31 mouse cellular contexts compared by ENCODE assay signal in the genomic region with DNA sequence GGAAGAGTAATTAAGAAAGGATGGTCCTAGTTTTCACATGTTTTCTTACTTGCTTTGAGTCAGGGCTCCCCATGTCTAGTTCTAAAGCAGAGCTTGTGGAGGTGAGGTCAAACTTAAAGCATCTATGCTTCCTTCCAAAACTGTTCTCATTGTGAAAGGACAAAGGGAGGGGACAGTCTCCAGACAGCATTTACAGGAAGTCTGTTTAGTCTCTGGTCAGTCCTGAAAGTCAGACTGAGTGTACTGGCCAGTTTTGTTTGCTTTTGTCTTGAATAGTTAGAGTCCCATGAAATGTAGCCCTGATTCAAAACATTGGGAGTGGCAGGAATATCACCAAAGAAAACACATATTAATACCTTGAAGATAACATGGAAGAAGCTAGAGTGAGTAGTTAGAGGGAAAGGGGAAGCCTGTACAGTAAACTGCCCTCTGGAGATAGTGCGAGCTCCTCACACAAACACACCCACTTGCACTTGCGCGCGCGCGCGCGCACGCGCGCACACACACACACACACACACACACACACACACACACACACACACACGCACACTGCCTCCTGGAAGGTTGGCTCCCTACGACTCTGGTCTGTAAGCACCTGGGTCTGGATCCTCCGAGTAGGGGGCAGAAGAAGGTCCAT. TPM values are rescaled to one million over a fixed set of nuclear protein-coding genes. Genes with fewer than 3 reads are reported as not detected.
DNase-seq lines count a peak whose midpoint lies in the region; ATAC-seq and TF ChIP-seq lines count a peak whose summit lies in the region.
"Had no signal": no experiment of that assay in that cellular context is flagged by ENCODE, and none has a peak within 500 bp of the region (broad histone marks: within the 10 kb centered on the region; RNA-seq: fewer than 3 reads in every experiment).

No protein-coding gene starts in this region.

- H3K4me1 ChIP-seq in heart, embryonic 10.5 days: peaks cover 12% of the 10 kb centered on the region; the same call in 1 of the 2 replicates
- H3K4me1 ChIP-seq in heart, embryonic 16.5 days (ENCODE audit: control insufficient read depth, insufficient read depth, low read length): 0 out of 2 replicates have a peak, but pooled peaks cover 2% of the 10 kb centered on the region
- peaks cover 0 to 8% of the 10 kb centered on the region in 2 experiments; a peak in 1 of 4 replicates for H3K4me1 ChIP-seq in MEL (ENCODE audit: control insufficient read depth in 1 of 2, insufficient read depth in 2 of 2, low read length in 2 of 2)
- peaks cover 20% of the 10 kb centered on the region for H3K4me1 ChIP-seq in embryonic facial prominence, embryonic 10.5 days

- no peak for TF ChIP-seq CTCF in MEL (IDR thresholded peaks at IDR 0.05 in 2 of 3, conservative IDR thresholded peaks at IDR 0.05 in 1 of 3; ENCODE audit: control insufficient read depth in 1 of 3, insufficient read depth in 1 of 3, low read depth in 2 of 3, low read length in 3 of 3, poor library complexity in 1 of 3, severe bottlenecking in 1 of 3)

- H3K9me3 ChIP-seq in heart, embryonic 10.5 days: no peaks in the 10 kb centered on the region
- H3K9me3 ChIP-seq in heart, embryonic 16.5 days (replicated peaks; ENCODE audit: control insufficient read depth, low read length): no peaks in the 10 kb centered on the region
- no peaks in the 10 kb centered on the region for H3K9me3 ChIP-seq in MEL (replicated peaks; ENCODE audit: insufficient read depth, low read length)
- H3K9me3 ChIP-seq in embryonic facial prominence, embryonic 10.5 days: no peaks in the 10 kb centered on the region
- H3K9me3 ChIP-seq: embryonic facial prominence, embryonic 15.5 days; forebrain, embryonic 13.5 days; G1E had no signal

- H3K4me2 ChIP-seq in heart, embryonic 16.5 days (ENCODE audit: low read depth, low read length): no peak overlapping the region
- H3K4me2 ChIP-seq: embryonic facial prominence, embryonic 15.5 days; forebrain, embryonic 13.5 days had no signal

- intact Hi-C loops in heart, postnatal 25 days (cut with DNase I): no loop called here

- TF ChIP-seq POLR2A in MEL (IDR thresholded peaks at IDR 0.05; ENCODE audit: control insufficient read depth in 1 of 2, insufficient read depth in 1 of 2, low read depth in 1 of 2, low read length in 2 of 2, poor library complexity in 1 of 2): no peak

- H3K79me2 ChIP-seq in MEL (ENCODE audit: control insufficient read depth, insufficient read depth, low read length, poor library complexity): no peaks in the 10 kb centered on the region

- H3K4me3 ChIP-seq in heart, embryonic 10.5 days: no peak overlapping the region
- no peak overlapping the region for H3K4me3 ChIP-seq in heart, embryonic 16.5 days (ENCODE audit: low read length)
- H3K4me3 ChIP-seq in MEL (ENCODE audit: control insufficient read depth in 1 of 2, insufficient read depth in 1 of 2, low read depth in 2 of 2, low read length in 2 of 2): peak overlapping the region; percentile 41 to 45; a peak in 3 of 4 replicates
- H3K4me3 ChIP-seq in embryonic facial prominence, embryonic 10.5 days: no peak overlapping the region
- H3K4me3 ChIP-seq: embryonic facial prominence, embryonic 15.5 days; forebrain, embryonic 13.5 days had no signal

- TF ChIP-seq EP300 in MEL (IDR thresholded peaks at IDR 0.05; ENCODE audit: low read depth in 1 of 2, low read length in 2 of 2): no peak

- WGBS in heart, embryonic 10.5 days: 71% methylated on average over 14 of the region's 14 CpGs
- WGBS in heart, embryonic 16.5 days: 88% methylated on average over 10 of the region's 14 CpGs
- 97% methylated on average over 14 of the region's 14 CpGs for WGBS in embryonic facial prominence, embryonic 10.5 days

- no peaks in the 10 kb centered on the region for H3K27me3 ChIP-seq in heart, embryonic 10.5 days (ENCODE audit: insufficient read depth, poor library complexity, severe bottlenecking)
- H3K27me3 ChIP-seq in heart, embryonic 16.5 days (ENCODE audit: control insufficient read depth, insufficient read depth, low read length): no peaks in the 10 kb centered on the region
- H3K27me3 ChIP-seq in MEL (ENCODE audit: control insufficient read depth in 1 of 2, insufficient read depth in 2 of 2, low read length in 2 of 2): peaks cover 0 to 8% of the 10 kb centered on the region in 2 experiments; a peak in 3 of 4 replicates
- no peaks in the 10 kb centered on the region for H3K27me3 ChIP-seq in embryonic facial prominence, embryonic 10.5 days (replicated peaks; ENCODE audit: low read depth, poor library complexity, severe bottlenecking)
- H3K27me3 ChIP-seq: CH12.LX; embryonic facial prominence, embryonic 15.5 days; forebrain, embryonic 13.5 days had no signal

- no peak overlapping the region for H3K9ac ChIP-seq in heart, embryonic 16.5 days (ENCODE audit: low read length)
- peak overlapping the region; percentile 32 for H3K9ac ChIP-seq in MEL (ENCODE audit: control insufficient read depth, low read depth, low read length, poor library complexity, severe bottlenecking)
- H3K9ac ChIP-seq: embryonic facial prominence, embryonic 15.5 days; forebrain, embryonic 13.5 days had no signal

- 0 out of 2 replicates have a peak, but pooled peaks have one; percentile 15 for ATAC-seq in heart, embryonic 16.5 days (replicated peaks; ENCODE audit: extremely low read depth, insufficient read depth, low FRiP score)
- ATAC-seq: forebrain, embryonic 13.5 days; hindbrain, postnatal 0 days; intestine, embryonic 16.5 days; lung, postnatal 0 days had no signal

- no peak for TF ChIP-seq RAD21 in MEL (IDR thresholded peaks at IDR 0.05; ENCODE audit: low read depth, low read length)

- DNase-seq in heart, embryonic 10.5 days (ENCODE audit: low spot score): no peak
- DNase-seq in heart, adult 8-10 months (ENCODE audit: low spot score): no peak
- no peak for DNase-seq in heart, postnatal 25 days (ENCODE audit: low spot score)
- peak; percentile 62 for DNase-seq in MEL (ENCODE audit: low read depth, low spot score)
- no peak for DNase-seq in embryonic facial prominence, embryonic 10.5 days (ENCODE audit: low spot score)
- no peak for DNase-seq in adrenal gland, adult 2 months
- DNase-seq in frontal cortex, postnatal 14 days (ENCODE audit: low spot score in 2 of 2): no peak
- DNase-seq: adrenal gland, postnatal 25 days; B cell, adult 2 months; cerebellum, adult 8-10 months; cerebellum, postnatal 36 days; embryo, embryonic 11 days; gastrocnemius, postnatal 14 days; kidney, adult 9 months; kidney, postnatal 14 days; left cerebral cortex, postnatal 4 days had no signal

- H3K27ac ChIP-seq in heart, embryonic 10.5 days: peak overlapping the region; percentile 59; the same call in 1 of the 2 replicates
- peak overlapping the region; percentile 3; the same call in 1 of the 2 replicates for H3K27ac ChIP-seq in heart, embryonic 16.5 days (ENCODE audit: low read length)
- no peak overlapping the region for H3K27ac ChIP-seq in MEL (ENCODE audit: control insufficient read depth, low read depth, low read length)
- H3K27ac ChIP-seq in embryonic facial prominence, embryonic 10.5 days (replicated peaks): peak overlapping the region; percentile 21; the same call in 1 of the 2 replicates
- H3K27ac ChIP-seq: embryonic facial prominence, embryonic 15.5 days; forebrain, embryonic 13.5 days; hindbrain, postnatal 0 days; macrophage had no signal

- H3K36me3 ChIP-seq in heart, embryonic 10.5 days: peaks cover 17% of the 10 kb centered on the region
- H3K36me3 ChIP-seq in heart, embryonic 16.5 days (ENCODE audit: control insufficient read depth, insufficient read depth): 0 out of 2 replicates have a peak, but pooled peaks cover 2% of the 10 kb centered on the region
- peaks cover 0 to 7% of the 10 kb centered on the region in 2 experiments; a peak in 2 of 4 replicates for H3K36me3 ChIP-seq in MEL (ENCODE audit: control insufficient read depth in 1 of 2, insufficient read depth in 2 of 2, low read length in 2 of 2)
- peaks cover 18% of the 10 kb centered on the region for H3K36me3 ChIP-seq in embryonic facial prominence, embryonic 10.5 days (replicated peaks)
- H3K36me3 ChIP-seq: G1E had no signal

TF ChIP-seq in MEL, 35 proteins besides CTCF, POLR2A, EP300 and RAD21:
- TF ChIP-seq CHD2 (IDR thresholded peaks at IDR 0.05; ENCODE audit: low read length): no peak
- 0 out of 2 replicates have a peak, but pooled peaks have one; percentile 6 for TF ChIP-seq GATA1 (IDR thresholded peaks at IDR 0.05; ENCODE audit: low read depth, low read length)
- TF ChIP-seq NRF1 (IDR thresholded peaks at IDR 0.05; ENCODE audit: insufficient read depth, low read depth, low read length, poor library complexity, severe bottlenecking): peak; percentile 64
TF ChIP-seq in MEL: peak in this region for 2.

RNA-seq across cellular contexts. Expression of gene Pon1, which starts 30.1 kb away (rescaled TPM):
- polyA plus RNA-seq in heart, embryonic 10.5 days (2016; fragmentation: Nextera tagmentation; extraction: Ambion mirVana): 0.21 TPM in 1 of 2 replicates, not detected in the other
- not detected for total RNA-seq in heart, adult 8-10 months (2022)
- 0.10 TPM in 1 of 2 replicates, not detected in the other for polyA plus RNA-seq in heart, embryonic 16.5 days (2015; fragmentation: Nextera tagmentation; extraction: Ambion mirVana)
- total RNA-seq in heart, postnatal 25 days (2021): not detected
- total RNA-seq in MEL (2012; rRNA removed): not detected in 2 replicates
- not detected for polyA plus RNA-seq in MEL (2012; ENCODE audit: insufficient read depth in 1 of 2, insufficient read length in 2 of 2, low read depth in 1 of 2, low replicate concordance in 2 of 2, missing spikeins in 1 of 2)
- polyA plus RNA-seq in embryonic facial prominence, embryonic 10.5 days (2016; fragmentation: Nextera tagmentation; extraction: Ambion mirVana): 0.25 TPM in 1 of 2 replicates, not detected in the other
- 10 to 100 TPM; 12.6 to 19.6 TPM for total RNA-seq in adrenal gland, adult 2 months (2021)
- 0.35 and 1.6 TPM in 2 replicates for polyA plus RNA-seq in adrenal gland, adult 2 months (2012; rRNA removed)
- total RNA-seq: CH12.LX; gastrocnemius, postnatal 14 days; hematopoietic stem cell, adult 5-6 weeks; layer of hippocampus, adult 18-20 months; left cerebral cortex, adult 8-10 months; left cerebral cortex, postnatal 4 days had no signal
- polyA plus RNA-seq: forebrain, embryonic 13.5 days; G1E; intestine, embryonic 16.5 days; macrophage; midbrain, postnatal 0 days; neural tube, embryonic 14.5 days; testis, adult 2 months had no signal

Comparison
In these comparisons a context has a peak if more than half of its experiments do, and no peak if none do; other contexts are left out.
1. H3K4me3 ChIP-seq: peak in MEL (2 of 2); none in heart, embryonic 10.5 days (single experiment), heart, embryonic 16.5 days (single experiment) and embryonic facial prominence, embryonic 10.5 days (single experiment).